Mouse (Mus musculus) right cerebral cortex, postnatal 25 days (tissue): ENCODE data around the gene Zc3h18.

ENCODE experiments used
- DNase-seq: peaks from one replicate; pipeline ENCODE4 v3.0.0; 2022

Gene Zc3h18

DNA sequence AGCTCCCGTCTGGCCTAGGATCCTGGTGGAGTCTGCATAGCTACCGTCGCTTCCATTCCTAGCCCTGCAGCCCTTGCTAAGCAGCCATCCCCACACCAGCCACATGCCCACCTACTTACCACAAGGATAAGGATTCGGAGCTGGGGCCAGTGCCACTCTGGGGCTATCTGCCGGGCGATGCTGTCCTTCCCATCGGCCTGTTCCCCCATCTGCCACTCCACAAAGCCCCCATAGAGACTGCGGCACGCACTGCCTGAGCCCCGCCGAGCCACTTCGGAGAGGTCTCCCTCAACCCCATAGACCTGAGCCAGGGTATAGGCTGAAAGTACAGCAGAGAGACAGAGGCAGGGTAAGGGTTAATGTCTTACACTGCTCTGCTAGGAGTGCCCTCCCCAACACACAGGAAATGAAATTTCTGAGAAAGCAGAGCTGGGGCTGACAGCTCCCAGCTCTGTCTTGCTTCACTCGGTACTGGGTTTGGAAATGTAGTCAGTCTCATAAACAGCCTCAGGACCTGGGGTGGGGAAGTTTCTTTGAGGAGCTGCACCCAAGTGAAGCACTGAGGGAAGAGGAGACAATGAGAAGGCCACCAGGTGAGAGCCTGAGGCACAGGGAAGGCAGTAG is 61.4 kb downstream of the Zc3h18 start:
- DNase-seq: no peak

DNA sequence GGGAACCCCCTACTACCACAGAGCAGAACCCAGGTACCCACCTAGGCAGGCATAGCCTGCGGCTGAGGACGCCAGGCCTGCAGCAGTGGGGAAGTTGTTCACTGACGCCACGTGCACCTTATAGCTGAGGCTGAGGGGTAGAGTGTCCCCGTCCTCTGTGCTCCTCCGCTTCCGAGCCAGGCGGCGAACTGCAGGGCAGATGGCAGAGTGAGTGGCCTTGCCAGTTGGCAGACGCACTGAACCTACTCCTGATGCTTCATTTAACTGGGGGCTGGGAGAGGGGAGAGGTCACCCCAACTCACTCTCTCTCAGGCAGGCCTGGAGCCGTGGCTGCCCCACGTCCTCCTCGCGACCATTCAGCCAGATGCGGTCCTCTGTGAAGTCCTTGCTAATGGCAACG is 62.9 kb downstream of the Zc3h18 start:
- DNase-seq: no peak

DNA sequence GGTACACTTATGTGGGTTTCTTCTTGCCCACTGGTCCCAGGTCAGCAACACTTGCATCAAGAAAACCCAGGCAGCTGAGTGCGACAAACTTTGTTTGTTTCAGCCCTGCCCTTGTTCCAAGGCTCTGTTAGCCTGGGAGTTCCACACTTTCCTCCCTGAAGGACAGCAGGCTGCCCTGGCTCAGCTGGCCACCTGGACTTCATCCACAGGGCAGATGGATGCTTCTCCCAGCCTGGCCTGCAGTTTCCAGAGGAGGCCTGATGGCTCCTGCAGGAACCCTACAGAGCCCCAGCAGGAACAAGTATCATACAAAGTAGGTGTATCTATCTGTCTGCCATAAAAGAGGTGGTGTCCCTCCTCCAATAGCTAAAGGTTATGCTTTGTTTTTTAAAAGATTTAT is 64.9 kb downstream of the Zc3h18 start:
- no peak for DNase-seq

DNA sequence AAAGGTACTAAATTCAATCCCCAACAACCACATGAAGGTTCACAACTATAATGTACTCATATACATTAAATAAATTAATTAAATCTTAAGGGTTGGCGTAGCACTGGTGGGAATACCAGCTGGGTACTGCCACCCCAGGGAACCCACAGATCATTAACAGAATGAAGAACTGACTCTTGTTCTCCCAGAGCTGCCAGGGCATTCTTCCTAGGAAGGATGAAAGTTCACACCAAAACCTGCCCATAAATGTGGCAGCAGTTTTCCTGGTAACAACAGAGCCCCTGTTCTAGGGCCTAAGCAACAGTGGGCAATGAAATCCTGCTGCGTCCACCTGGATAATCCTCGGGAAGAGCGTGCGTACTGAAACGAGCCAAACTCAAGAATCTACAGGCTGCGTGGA is 65.9 kb downstream of the Zc3h18 start:
- no peak for DNase-seq

DNA sequence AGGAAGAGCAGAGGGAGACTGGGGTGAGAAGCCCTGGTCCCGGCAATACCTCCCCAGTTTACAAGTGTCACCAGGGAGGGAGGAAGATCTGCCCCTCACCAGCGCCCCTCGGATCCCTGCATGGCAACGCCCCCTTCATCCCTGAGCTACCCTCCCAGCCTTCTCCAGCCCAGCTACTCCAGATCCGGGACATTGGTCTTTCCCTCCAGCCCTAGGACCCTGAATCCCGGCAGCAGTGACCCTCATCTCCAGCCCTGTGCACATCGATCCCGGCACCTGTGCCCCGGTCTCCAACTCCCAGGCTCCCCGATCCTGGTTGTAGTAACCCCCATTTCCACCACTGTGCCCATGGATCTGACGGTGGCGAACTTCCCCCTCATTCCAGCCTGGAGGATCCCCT is 66.4 kb downstream of the Zc3h18 start:
- no peak for DNase-seq

DNA sequence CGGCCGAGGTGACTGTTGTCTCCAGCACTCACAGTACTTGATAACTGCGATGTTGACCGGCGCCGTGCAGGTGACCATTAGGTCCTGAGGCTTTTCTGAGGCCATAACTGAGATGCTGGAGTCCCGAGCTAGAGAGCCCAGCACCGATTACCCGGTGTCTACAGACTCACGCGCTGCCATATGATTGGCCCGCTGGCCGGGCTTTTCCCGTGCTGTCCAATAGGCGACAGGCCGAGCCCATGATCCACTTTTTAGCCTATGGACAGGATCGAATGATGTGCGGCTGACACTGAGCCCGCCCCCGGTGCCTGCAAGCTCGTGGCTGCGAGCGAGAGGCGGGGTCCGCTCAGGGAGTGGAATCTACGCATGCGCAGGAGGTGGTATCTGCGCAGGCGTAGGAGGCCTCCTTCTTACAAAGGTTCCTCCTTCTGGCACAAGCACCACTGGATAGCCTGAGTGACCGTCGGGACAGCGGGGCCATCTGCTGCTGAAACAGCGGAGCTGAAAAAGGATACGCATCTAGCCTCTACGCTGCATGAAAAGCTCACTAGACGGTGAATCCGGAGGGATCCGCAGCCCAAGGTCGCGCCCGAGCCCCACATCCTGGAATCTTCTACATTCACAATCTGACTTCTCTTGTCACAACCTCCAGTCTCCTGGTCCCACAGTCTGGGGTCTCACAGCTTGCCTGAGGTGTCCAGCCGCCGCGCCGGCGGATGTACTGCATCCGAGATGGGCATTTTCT is 67.0 kb downstream of the Zc3h18 start, which contains the start of gene Mvd:
TSS of gene Mvd (minus strand) at position 161 of the 745 bp plus-strand sequence.
- peak; percentile 100 for DNase-seq

DNA sequence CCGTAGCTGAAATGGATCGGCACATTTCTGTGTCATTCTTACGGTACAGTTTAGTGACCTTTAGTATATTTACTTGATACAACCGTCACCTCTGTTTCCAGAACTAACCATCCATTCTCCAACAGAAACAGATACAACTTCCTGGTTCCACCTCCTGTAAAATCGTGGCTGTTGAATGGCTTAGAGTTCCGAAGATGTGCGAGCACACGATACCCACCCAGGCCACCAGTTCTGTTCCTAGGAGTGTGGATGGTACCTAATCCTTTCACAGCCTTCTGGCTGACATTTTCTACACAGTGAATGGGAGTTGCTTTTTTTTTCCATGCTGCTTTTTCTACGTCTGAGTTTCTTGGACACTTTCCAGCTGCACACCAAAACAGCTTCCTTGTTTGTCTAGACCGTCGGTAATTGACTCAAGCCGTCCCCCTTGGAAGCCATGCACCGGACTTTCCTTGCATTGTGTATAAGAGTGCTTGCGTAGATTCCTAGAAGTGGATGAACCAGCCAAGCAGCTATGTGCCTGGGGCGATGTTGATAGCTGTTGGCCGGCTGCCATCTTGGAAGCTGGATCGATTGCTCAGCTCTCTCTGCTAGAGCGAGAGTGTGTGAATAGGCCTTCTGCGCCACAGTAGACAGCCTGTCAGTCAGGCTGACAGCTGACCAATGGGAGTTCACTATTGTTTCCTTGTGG is 67.8 kb downstream of the Zc3h18 start:
- peak; percentile 76 for DNase-seq

DNA sequence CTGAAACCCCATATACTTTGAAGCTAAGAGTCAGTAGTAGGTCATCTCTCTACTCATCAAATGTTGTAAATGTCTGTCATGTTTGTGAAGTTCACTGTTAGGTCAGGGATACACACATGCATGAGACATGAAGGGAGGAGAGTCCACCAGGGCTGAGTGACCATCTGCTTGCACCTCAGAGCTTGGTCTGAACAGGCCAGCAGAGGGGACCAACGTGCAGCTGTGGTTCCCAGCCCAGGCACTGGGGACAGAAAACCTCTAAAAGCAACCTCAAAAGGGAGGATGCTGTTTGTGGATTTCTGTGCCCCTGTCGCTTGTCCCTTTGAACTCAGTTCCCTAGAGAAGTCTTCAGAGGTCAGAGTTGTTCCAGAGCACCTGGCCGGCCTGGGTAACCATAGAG is 68.8 kb downstream of the Zc3h18 start:
- no peak for DNase-seq

DNA sequence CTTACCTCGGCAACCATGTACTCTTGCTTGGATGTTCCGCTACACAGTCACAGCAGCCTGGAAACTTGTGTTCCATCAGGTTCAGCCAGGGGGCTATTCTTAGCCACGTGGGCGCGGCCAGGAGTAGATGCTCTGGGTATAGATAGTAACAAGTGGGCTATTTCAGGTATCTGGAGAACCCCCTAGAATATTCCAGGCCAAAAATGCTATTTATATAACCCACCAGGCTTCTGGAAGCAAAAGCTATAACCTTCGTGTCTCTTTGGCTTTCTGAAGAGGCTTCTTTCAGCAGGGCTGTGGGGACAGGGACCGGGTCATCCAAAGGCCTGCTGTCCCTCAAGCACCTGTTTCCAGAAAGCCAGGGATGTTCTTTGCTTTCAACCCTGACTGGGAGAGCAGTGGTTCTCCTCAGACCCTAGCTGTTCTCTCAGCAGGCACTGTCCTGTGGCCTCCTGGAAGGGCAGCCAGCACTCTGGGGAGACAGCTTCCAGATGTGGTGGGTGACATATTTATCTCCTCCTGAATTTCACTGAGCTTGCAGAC is 74.8 kb downstream of the Zc3h18 start:
- DNase-seq: no peak

DNA sequence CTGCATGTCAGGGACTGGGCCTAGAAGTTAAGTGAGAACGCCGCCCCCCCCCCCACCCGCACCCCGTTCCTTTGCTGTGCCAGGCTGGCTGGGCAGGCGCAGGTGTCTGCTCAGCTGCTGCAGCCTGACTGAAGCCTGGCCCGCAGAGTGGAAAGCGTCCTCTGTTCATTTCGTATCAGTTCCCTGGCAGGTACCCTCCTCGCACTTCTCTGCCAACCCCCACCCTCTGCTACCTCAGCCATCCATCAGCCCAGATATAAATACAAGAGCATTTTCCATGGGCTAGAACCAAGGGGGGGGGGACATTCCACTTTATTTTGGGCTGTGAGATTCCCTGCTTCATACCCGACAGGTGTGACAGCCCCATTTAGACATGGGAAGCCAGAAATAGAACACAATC is 75.7 kb downstream of the Zc3h18 start:
- DNase-seq: no peak

DNA sequence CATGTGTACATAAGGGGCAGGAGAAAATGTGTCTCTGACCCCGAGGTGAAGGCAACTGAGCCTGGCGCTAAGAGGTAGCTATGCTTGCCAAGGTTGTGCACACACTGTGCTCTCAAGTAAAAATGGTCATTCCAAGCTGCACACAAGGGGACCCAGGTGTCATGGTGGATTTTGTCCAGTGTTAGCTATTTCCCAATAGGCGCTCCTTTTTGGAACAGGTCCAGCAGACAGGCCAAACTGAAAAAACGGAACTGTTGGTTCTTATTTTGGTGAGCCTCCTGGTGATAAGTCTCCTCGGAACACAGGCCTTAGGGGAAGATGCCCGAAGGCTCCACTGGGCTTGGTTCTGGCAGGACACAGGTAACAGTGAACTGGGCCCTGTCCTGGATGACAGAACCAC is 78.0 kb downstream of the Zc3h18 start:
- DNase-seq: no peak

DNA sequence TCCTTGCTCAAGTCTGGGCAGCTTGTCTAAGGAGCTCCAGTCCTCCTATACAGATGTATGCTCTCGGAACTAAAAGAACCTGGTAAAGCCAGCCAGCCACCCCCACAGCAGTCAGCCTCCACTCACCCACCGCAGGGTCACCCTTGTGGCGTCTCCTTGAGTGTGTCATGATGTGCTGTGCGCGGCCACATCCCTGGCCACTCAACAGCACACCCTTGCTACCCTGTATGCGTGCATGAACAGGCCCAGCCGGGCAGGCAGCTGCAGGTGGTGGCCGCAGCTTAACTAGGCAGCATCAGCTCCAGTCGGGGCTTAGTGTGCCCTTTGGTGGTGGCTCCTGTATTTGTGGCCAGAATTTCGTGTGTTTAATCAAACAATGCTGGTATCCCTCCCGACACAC is 80.8 kb downstream of the Zc3h18 start:
- no peak for DNase-seq

DNA sequence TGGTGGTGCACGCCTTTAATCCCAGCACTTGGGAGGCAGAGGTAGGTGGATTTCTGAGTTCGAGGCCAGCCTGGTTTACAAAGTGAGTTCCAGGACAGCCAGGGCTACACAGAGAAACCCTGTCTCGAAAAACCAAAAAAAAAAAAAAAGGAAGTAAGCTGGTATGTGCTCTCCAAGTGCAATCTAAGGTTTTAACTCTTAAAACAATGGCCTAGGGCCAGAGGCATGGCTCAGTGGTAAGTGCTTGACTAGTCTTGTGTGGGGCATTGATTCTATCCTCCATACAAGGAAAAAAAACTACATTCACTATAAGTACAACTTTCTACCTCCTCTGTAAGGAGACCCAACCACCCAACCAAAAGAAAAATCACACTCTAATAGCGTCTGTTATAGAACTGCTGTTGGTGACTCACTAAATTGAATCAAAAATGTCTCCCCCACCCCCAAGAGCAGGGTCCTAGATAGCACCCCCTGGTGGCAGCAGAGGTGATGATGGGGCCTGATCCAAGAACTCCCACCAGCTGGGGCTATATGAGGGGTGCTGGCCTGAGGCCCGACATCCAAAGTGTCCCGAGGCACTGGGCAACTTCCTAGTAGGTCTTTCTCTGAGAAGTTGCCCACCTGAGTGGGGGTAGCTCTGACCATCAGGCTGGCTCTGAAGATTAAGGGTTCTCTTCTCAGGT is 83.0 kb downstream of the Zc3h18 start:
- DNase-seq: no peak

DNA sequence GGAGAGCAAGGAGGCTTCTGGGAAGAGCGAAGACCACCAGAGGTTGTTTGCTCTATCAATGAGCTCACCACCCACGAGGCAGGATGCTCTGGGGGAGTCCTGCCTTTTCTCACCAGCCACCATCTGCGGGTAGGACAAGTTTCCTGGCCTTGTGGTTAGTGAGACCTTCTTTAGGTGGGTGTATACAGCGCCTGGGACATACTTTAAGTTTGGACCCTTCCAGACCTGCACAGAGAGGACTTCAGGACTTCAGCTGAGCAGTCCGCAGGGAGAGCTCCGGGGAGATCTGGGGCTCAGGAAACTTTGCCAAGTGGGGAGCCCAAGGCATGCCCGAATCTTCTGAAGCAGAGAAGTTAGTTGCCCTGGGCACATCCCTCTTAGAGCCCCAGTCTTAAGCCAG is 83.6 kb downstream of the Zc3h18 start:
- no peak for DNase-seq

DNA sequence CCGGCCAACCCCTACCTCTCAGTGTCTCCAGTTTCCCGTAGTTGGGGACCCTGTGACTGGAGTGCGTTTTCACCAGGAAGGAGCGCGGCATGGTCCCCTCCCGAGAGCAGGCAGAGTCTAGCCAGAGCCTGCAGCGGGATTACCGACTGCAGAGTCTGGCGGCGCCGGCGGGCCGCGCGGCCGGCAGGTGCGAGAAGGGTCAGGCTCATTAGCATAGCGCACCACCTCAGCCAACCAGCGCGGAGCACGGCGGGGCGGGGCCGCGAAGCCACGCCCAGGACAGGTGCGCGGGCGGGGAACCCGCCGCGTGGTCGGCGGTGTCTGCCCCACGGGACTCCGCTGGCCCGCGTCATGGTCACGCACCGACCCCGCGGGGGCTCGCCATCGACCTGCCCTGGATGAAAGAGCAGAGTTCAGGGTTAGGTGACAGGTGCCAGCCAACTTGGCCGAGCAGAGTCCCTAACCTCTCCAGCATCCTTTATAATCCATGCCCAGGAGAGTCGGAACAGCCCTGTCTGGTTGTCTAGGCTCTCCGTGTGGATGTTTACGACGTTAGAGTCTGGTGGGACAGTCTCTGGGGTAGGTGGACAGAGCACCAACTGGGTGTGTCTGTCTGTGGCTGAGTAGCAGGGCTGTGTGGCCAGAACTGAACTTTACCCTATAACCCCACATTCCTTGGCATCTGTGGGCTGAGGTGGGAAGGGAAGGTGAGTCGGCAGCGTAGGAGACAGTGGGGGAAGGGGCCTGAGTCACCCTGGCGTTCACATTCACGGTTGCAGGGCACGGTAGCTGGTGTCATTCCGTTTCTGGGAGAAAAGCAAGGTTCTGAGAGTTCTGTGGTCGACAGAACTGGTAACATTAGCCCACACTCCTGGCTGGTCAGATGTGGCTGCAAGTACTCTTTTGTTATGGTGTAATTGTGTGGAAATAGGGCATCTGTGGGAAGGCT is 84.4 kb downstream of the Zc3h18 start, which contains the start of gene Snai3:
TSS of gene Snai3 (minus strand) at position 210 of the 949 bp plus-strand sequence.
- DNase-seq: no peak

DNA sequence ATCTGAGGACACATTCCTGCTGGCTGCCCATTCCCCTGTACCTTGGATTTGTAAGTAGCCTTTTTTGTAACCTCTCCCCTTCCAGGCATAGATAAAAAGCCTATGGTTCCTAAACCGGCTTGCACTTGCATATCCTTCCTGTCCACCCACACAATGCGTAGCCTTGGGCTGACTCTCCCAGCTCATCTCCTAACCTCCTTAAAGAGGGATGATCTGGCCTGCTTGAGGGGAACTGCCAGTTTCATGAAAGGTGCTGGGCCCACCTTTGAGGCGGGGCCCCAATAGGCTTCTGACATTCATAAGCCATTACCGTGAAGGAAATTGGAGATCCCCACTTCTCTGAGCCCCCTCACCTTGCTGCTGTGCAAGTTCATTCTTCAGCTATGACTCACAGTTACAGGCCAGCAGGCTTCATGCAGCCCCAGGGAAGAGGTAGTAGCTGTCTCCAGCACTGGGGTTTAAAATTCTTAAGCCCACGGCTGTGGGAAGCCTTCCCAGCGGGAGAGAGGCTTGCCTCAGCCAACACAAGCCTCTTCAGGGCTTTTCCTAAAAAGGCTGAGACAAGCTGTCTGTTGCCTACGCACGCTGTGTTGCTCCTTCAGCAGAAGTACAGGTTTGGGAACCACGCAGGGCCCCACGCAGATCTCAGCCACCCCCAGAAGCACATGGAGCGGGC is 85.2 kb downstream of the Zc3h18 start:
- peak; percentile 79 for DNase-seq

DNA sequence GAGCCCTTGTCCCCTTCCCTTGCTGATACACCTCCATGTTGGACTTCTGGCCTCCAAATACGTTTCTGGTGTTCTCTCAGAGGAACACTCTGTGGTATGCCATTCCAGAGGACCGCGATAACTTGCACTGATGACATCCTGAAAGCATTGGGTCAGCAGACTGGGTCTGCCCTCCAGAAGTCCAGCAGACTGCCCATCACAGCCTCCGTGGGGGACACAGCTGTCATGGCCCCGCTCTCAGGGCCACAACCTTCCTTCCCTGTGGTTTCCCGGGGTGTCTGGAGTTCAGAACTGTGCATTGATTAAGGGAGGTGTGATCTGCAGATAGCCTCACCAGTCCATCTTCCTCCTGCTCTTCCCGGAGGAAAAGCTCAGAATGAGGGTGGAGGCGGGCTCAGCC is 86.1 kb downstream of the Zc3h18 start:
- DNase-seq: no peak

DNA sequence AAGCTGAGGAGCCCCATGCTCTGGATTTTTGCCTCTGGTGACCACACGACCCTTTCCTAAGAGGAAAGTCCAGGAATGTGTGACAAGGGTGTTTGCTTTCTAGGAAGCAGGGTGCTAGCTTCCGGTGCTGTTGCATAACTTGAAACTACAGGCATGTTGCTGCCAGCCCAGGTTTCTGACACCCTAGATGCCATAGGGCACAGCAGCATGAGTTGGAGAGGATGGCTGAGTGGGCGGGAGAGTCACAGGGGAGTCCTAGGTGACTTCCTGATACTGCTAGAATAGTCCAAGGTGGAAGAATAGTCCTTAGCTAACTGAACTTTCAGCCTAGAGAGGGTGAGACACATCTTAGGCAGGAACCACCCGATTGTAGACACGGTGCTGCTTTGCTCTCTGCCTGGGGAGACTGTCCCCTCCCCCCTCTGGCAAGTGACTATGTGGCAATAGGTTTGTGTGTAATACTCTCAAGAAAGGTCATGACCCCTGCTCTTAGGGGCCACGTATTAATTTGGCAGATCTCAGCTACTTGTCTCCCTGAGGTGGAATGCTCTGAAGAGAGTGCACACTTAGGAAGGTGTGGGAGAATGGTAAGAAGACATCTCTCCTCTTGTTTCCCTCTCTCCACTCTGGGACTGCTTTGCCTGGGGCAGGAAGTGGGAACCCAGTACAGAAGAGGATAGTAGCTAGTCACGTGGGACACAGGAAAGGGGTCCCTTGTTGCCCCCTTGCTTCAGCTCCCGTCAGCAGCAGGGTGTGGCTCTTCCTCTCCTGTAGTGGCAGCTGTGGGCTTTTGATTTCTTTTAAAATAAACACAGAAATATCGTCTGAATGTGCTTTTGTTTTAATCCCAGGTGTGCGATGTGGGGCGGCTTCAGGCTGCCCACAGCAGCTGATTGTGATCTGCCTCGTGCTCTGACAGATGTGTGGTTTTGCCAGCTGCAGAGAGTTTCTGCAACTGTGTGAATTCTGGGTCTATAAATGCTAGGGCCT is 87.5 kb downstream of the Zc3h18 start:
- no peak for DNase-seq

DNA sequence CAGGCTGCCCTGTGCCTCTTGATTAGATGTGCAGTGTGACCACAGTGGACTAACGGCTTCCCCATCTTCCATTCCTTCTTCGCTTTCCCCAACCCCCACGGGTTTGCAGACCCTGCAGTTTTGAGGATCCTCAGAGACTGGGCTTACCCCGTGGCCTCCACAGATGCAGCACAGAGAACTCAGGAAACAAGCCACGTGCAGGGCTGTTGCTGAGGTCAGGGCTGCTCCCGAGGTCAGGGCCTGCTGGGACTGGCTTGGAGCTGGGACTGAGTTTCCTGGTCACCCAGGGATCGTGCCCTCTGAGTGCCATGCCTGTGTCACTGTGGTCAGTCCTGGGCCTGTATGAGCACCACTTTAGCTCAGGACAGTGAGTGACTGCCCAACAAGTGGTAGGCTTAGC is 88.6 kb downstream of the Zc3h18 start:
- DNase-seq: no peak
